Mouse (Mus musculus) CD4-positive helper T cell, adult 2 months (primary cell): ENCODE measurements around the gene Ptpn9.
"Not testable (repeated sequence)": the region's sequence is repeated elsewhere in the genome, so short reads cannot be mapped to it uniquely, and the experiment has no call there.

Experiments
- DNase-seq: peaks from one replicate; pipeline ENCODE4 v3.0.0-alpha.2; 2012; ENCODE audit warnings: low read depth, missing footprints, low spot score

The Ptpn9 gene

GRCm38 (mm10) chr9:56994286-56995197, at the start of gene Ptpn9:
Gene Ptpn9 (plus strand): TSS chr9:56994923.
- peak; percentile 78 for DNase-seq

GRCm38 (mm10) chr9:56947481-56947880, 47.2 kb upstream of the Ptpn9 start:
- peak; percentile 64 for DNase-seq

- DNase-seq = not testable (repeated sequence)
Observed at GRCm38 (mm10) chr9:56948699-56949098, 46.0 kb upstream of the Ptpn9 start.

- DNase-seq = peak; percentile 25
Observed at GRCm38 (mm10) chr9:56949767-56950166, 45.0 kb upstream of the Ptpn9 start.

- peak; percentile 98 for DNase-seq
Observed at GRCm38 (mm10) chr9:56950414-56951400, 44.0 kb upstream of the Ptpn9 start, which contains the start of gene Snupn. Gene Snupn (plus strand): TSS chr9:56950878.

- DNase-seq = no peak
Observed at GRCm38 (mm10) chr9:56953562-56953961, 41.2 kb upstream of the Ptpn9 start.

GRCm38 (mm10) chr9:56956966-56957675, 37.6 kb upstream of the Ptpn9 start:
- no peak for DNase-seq

- DNase-seq = peak; percentile 37
Observed at GRCm38 (mm10) chr9:56958689-56959088, 36.0 kb upstream of the Ptpn9 start.

- DNase-seq = no peak
Observed at GRCm38 (mm10) chr9:56961591-56961990, 33.1 kb upstream of the Ptpn9 start.

GRCm38 (mm10) chr9:56970158-56970557, 24.6 kb upstream of the Ptpn9 start:
- DNase-seq = no peak

GRCm38 (mm10) chr9:56973960-56974524, 20.7 kb upstream of the Ptpn9 start:
- no peak for DNase-seq

GRCm38 (mm10) chr9:56975199-56975598, 19.5 kb upstream of the Ptpn9 start:
- DNase-seq = peak; percentile 20

GRCm38 (mm10) chr9:56980186-56980585, 14.5 kb upstream of the Ptpn9 start:
- DNase-seq = no peak

- DNase-seq = no peak
Observed at GRCm38 (mm10) chr9:56981502-56981901, 13.2 kb upstream of the Ptpn9 start.

GRCm38 (mm10) chr9:56995198-56996027, 690 bp downstream of the Ptpn9 start:
- DNase-seq = peak; percentile 66

GRCm38 (mm10) chr9:56996028-56996346, 1.3 kb downstream of the Ptpn9 start:
- DNase-seq = no peak

GRCm38 (mm10) chr9:56997206-56997605, 2.5 kb downstream of the Ptpn9 start:
- not testable (repeated sequence) for DNase-seq

GRCm38 (mm10) chr9:57003011-57003410, 8.3 kb downstream of the Ptpn9 start:
- DNase-seq = no peak

- no peak for DNase-seq
Observed at GRCm38 (mm10) chr9:57012393-57012792, 17.7 kb downstream of the Ptpn9 start.

- no peak for DNase-seq
Observed at GRCm38 (mm10) chr9:57012895-57013294, 18.2 kb downstream of the Ptpn9 start.
